12 mouse cellular contexts compared by ENCODE assay signal in the genomic region with DNA sequence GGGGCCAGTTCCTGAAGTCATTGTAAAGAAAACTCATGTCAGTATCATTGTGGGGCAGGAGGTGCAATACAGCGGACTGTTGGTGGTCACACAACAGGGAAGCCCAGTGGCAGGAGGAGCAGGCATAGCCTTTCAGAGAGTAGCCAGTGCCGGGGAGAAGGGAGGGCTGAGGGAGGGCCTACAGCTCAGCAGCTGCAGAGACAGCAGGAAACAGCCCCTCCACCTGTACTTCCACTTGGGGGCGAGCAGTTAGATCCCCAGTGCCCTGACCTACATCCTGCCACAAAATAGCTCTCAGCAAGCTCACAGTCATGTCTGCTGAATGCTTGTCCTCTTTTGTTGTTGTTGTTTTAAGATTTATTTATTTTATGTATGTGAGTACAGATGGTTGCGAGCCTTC. TPM values are rescaled to one million over a fixed set of nuclear protein-coding genes. Genes with fewer than 3 reads are reported as not detected.
A peak's percentile ranks its signal among the peaks of the same experiment; 100 is the strongest.
DNase-seq lines count a peak whose midpoint lies in the region; ATAC-seq lines count a peak whose summit lies in the region.
"Had no signal": no experiment of that assay in that cellular context is flagged by ENCODE, and none has a peak within 500 bp of the region (broad histone marks: within the 10 kb centered on the region; RNA-seq: fewer than 3 reads in every experiment).

No protein-coding gene starts in this region.

- ATAC-seq in embryonic facial prominence, embryonic 14.5 days (ENCODE audit: low read depth), result no peak
- peak; percentile 7; the same call in 1 of the 2 replicates for ATAC-seq in megakaryocyte progenitor cell, adult 5-6 weeks (replicated peaks; ENCODE audit: poor library complexity)
- ATAC-seq: forebrain, embryonic 16.5 days had no signal

- H3K27ac ChIP-seq in embryonic facial prominence, embryonic 14.5 days (replicated peaks; ENCODE audit: low read depth, low read length), result no peak overlapping the region; the same call in 1 of the 2 replicates
- H3K27ac ChIP-seq in embryonic facial prominence, embryonic 10.5 days (replicated peaks), result no peak overlapping the region
- H3K27ac ChIP-seq: left cerebral cortex, adult 2 months had no signal

- no peaks in the 10 kb centered on the region for H3K27me3 ChIP-seq in embryonic facial prominence, embryonic 14.5 days (replicated peaks; ENCODE audit: control insufficient read depth, insufficient read depth, low read length)
- 0 out of 2 replicates have a peak, but pooled peaks cover 4% of the 10 kb centered on the region for H3K27me3 ChIP-seq in embryonic facial prominence, embryonic 10.5 days (replicated peaks; ENCODE audit: low read depth, poor library complexity, severe bottlenecking)

- H3K4me3 ChIP-seq in embryonic facial prominence, embryonic 14.5 days (ENCODE audit: low read depth, low read length), result no peak overlapping the region
- no peak overlapping the region for H3K4me3 ChIP-seq in embryonic facial prominence, embryonic 10.5 days
- H3K4me3 ChIP-seq: left cerebral cortex, adult 2 months had no signal

- H3K36me3 ChIP-seq in embryonic facial prominence, embryonic 14.5 days (ENCODE audit: control insufficient read depth, insufficient read depth, low read length), result no peaks in the 10 kb centered on the region
- H3K36me3 ChIP-seq in embryonic facial prominence, embryonic 10.5 days (replicated peaks), result peaks cover 14% of the 10 kb centered on the region; the same call in 1 of the 2 replicates

- H3K9me3 ChIP-seq in embryonic facial prominence, embryonic 14.5 days (ENCODE audit: control insufficient read depth, low read length), result no peaks in the 10 kb centered on the region
- no peaks in the 10 kb centered on the region for H3K9me3 ChIP-seq in embryonic facial prominence, embryonic 10.5 days

- DNase-seq in embryonic facial prominence, embryonic 14.5 days (ENCODE audit: low spot score), result peak; percentile 23
- DNase-seq in embryonic facial prominence, embryonic 10.5 days (ENCODE audit: low spot score), result no peak
- DNase-seq in spleen, adult 18-20 months, result peak; percentile 54 to 64
- DNase-seq in spleen, adult 12 weeks (ENCODE audit: low spot score), result no peak
- DNase-seq in thymus, postnatal 25 days, result peak; percentile 88
- no peak for DNase-seq in lung, adult 18-20 months
- no peak for DNase-seq in cerebellum, adult 11 months
- DNase-seq: kidney, adult 11 months had no signal

- no peaks in the 10 kb centered on the region for H3K4me1 ChIP-seq in embryonic facial prominence, embryonic 14.5 days (ENCODE audit: control insufficient read depth, insufficient read depth, low read length)
- H3K4me1 ChIP-seq in embryonic facial prominence, embryonic 10.5 days, result peaks cover 63% of the 10 kb centered on the region

- WGBS in embryonic facial prominence, embryonic 14.5 days, result 48% methylated on average over 3 of the region's 4 CpGs
- WGBS in embryonic facial prominence, embryonic 10.5 days, result 52% methylated on average over 4 of the region's 4 CpGs

- no peak overlapping the region for H3K4me2 ChIP-seq in embryonic facial prominence, embryonic 14.5 days (ENCODE audit: low read depth, low read length)
- H3K4me2 ChIP-seq: lung, embryonic 14.5 days had no signal

- no peak overlapping the region for H3K9ac ChIP-seq in embryonic facial prominence, embryonic 14.5 days (ENCODE audit: low read depth, low read length)
- H3K9ac ChIP-seq: lung, embryonic 14.5 days had no signal

RNA-seq across cellular contexts. Expression of gene Sh3bgrl3, which starts 7.0 kb away (rescaled TPM):
- 445 and 477 TPM in 2 replicates for polyA plus RNA-seq in embryonic facial prominence, embryonic 14.5 days (2014; fragmentation: Nextera tagmentation; extraction: Ambion mirVana)
- polyA plus RNA-seq in embryonic facial prominence, embryonic 10.5 days (2016; fragmentation: Nextera tagmentation; extraction: Ambion mirVana), result 300 and 316 TPM in 2 replicates
- 724 and 761 TPM in 2 replicates for total RNA-seq in megakaryocyte progenitor cell, adult 5-6 weeks (2015)
- 230 and 307 TPM in 2 replicates for total RNA-seq in megakaryocyte progenitor cell, adult 5-6 weeks (2017)

RNA-seq across cellular contexts. Expression of gene Ubxn11, which starts 19.2 kb away (rescaled TPM):
- polyA plus RNA-seq in embryonic facial prominence, embryonic 14.5 days (2014; fragmentation: Nextera tagmentation; extraction: Ambion mirVana), result 9.7 and 10.2 TPM in 2 replicates
- polyA plus RNA-seq in embryonic facial prominence, embryonic 10.5 days (2016; fragmentation: Nextera tagmentation; extraction: Ambion mirVana), result 4.5 and 7.1 TPM in 2 replicates
- total RNA-seq in megakaryocyte progenitor cell, adult 5-6 weeks (2015), result 9.2 and 10.7 TPM in 2 replicates
- 6.5 and 7.3 TPM in 2 replicates for total RNA-seq in megakaryocyte progenitor cell, adult 5-6 weeks (2017)

RNA-seq across cellular contexts. Expression of gene Cd52, which starts 26.7 kb away (rescaled TPM):
- polyA plus RNA-seq in embryonic facial prominence, embryonic 14.5 days (2014; fragmentation: Nextera tagmentation; extraction: Ambion mirVana), result 15.6 and 19.3 TPM in 2 replicates
- 3.5 and 4.5 TPM in 2 replicates for polyA plus RNA-seq in embryonic facial prominence, embryonic 10.5 days (2016; fragmentation: Nextera tagmentation; extraction: Ambion mirVana)
- total RNA-seq in megakaryocyte progenitor cell, adult 5-6 weeks (2015), result 291 and 358 TPM in 2 replicates
- total RNA-seq in megakaryocyte progenitor cell, adult 5-6 weeks (2017), result 339 and 505 TPM in 2 replicates

Comparison
In these comparisons a context has a peak if more than half of its experiments do, and no peak if none do; other contexts are left out.
1. DNase-seq: peak in embryonic facial prominence, embryonic 14.5 days (single experiment), spleen, adult 18-20 months (2 of 2) and thymus, postnatal 25 days (single experiment); none in embryonic facial prominence, embryonic 10.5 days (single experiment), spleen, adult 12 weeks (single experiment), lung, adult 18-20 months (0 of 2) and cerebellum, adult 11 months (single experiment).